Mouse (Mus musculus): ENCODE data around the gene Atxn2. TPM values are rescaled to one million over a fixed set of nuclear protein-coding genes. Genes with fewer than 3 reads are reported as not detected.

The Atxn2 gene
- total RNA-seq, 1 experiment: 58.0 TPM

- Histone ChIP-seq H3K36me3 (ENCODE audit: control insufficient read depth, insufficient read depth, low read length, poor library complexity, severe bottlenecking) (peaks cover 17% of the 10 kb centered on the region), H3K27ac (ENCODE audit: insufficient read depth, low read depth, low read length, poor library complexity, severe bottlenecking) (no peak overlapping the region), H3K9ac (ENCODE audit: insufficient read depth, low read depth, low read length, poor library complexity, severe bottlenecking) (no peak overlapping the region), H3K9me3 (ENCODE audit: control insufficient read depth, insufficient read depth, low read depth, low read length) (no peaks in the 10 kb centered on the region), H3K4me1 (ENCODE audit: control insufficient read depth in 2 of 2, insufficient read depth in 2 of 2, low read length in 2 of 2, poor library complexity in 1 of 2) (no peaks in the 10 kb centered on the region; a peak in 1 of 4 replicates), H3K4me3 (ENCODE audit: insufficient read depth in 1 of 2, low read depth in 1 of 2, low read length in 2 of 2, poor library complexity in 1 of 2, severe bottlenecking in 1 of 2) (no peak overlapping the region)
- DNase-seq (ENCODE audit: low read depth, low spot score): no peak
- in situ Hi-C loops (cut with MboI; ENCODE audit: low sequenced_read_pairs in 2 of 2, unreplicated experiment in 2 of 2): no loop called here
- TF ChIP-seq ZC3H11A (IDR thresholded peaks at IDR 0.05; ENCODE audit: borderline replicate concordance, low read depth, low read length) (no peak), ZNF384 (IDR thresholded peaks at IDR 0.05; ENCODE audit: low read depth, low read length) (no peak), CHD2 (IDR thresholded peaks at IDR 0.05; ENCODE audit: low read depth, low read length) (no peak), HCFC1 (IDR thresholded peaks at IDR 0.05; ENCODE audit: borderline replicate concordance, insufficient read depth, low read length) (no peak), MAFK (IDR thresholded peaks at IDR 0.05; ENCODE audit: insufficient read depth, low read depth, low read length) (no peak)
These were observed 79.9 kb downstream of the Atxn2 start for GRCm38 (mm10) chr5:121791026-121791425.

GRCm38 (mm10) chr5:121795800-121796199 is 84.7 kb downstream of the Atxn2 start:
- no peak overlapping the region for H3K27ac ChIP-seq (ENCODE audit: insufficient read depth, low read depth, low read length, poor library complexity, severe bottlenecking)
- no peak overlapping the region for H3K4me3 ChIP-seq (ENCODE audit: insufficient read depth in 1 of 2, low read depth in 1 of 2, low read length in 2 of 2, poor library complexity in 1 of 2, severe bottlenecking in 1 of 2)
- no peak for DNase-seq (ENCODE audit: low read depth, low spot score)
- no peak overlapping the region for H3K9ac ChIP-seq (ENCODE audit: insufficient read depth, low read depth, low read length, poor library complexity, severe bottlenecking)
- peaks cover 36% of the 10 kb centered on the region for H3K36me3 ChIP-seq (ENCODE audit: control insufficient read depth, insufficient read depth, low read length, poor library complexity, severe bottlenecking)
- no peak for TF ChIP-seq MAFK (IDR thresholded peaks at IDR 0.05; ENCODE audit: insufficient read depth, low read depth, low read length)
- TF ChIP-seq ZC3H11A (IDR thresholded peaks at IDR 0.05; ENCODE audit: borderline replicate concordance, low read depth, low read length): no peak
- TF ChIP-seq ZNF384 (IDR thresholded peaks at IDR 0.05; ENCODE audit: low read depth, low read length): no peak
- no peak for TF ChIP-seq CHD2 (IDR thresholded peaks at IDR 0.05; ENCODE audit: low read depth, low read length)
- TF ChIP-seq HCFC1 (IDR thresholded peaks at IDR 0.05; ENCODE audit: borderline replicate concordance, insufficient read depth, low read length): no peak
- in situ Hi-C loops (cut with MboI; ENCODE audit: low sequenced_read_pairs in 2 of 2, unreplicated experiment in 2 of 2): no loop called here
- H3K4me1 ChIP-seq (ENCODE audit: control insufficient read depth in 2 of 2, insufficient read depth in 2 of 2, low read length in 2 of 2, poor library complexity in 1 of 2): no peaks in the 10 kb centered on the region; a peak in 1 of 4 replicates
- no peaks in the 10 kb centered on the region for H3K9me3 ChIP-seq (ENCODE audit: control insufficient read depth, insufficient read depth, low read depth, low read length)

- no peak overlapping the region for H3K9ac ChIP-seq (ENCODE audit: insufficient read depth, low read depth, low read length, poor library complexity, severe bottlenecking)
- in situ Hi-C loops (cut with MboI; ENCODE audit: low sequenced_read_pairs in 2 of 2, unreplicated experiment in 2 of 2): no loop called here
- H3K36me3 ChIP-seq (ENCODE audit: control insufficient read depth, insufficient read depth, low read length, poor library complexity, severe bottlenecking): peaks cover 44% of the 10 kb centered on the region
- H3K4me1 ChIP-seq (ENCODE audit: control insufficient read depth in 2 of 2, insufficient read depth in 2 of 2, low read length in 2 of 2, poor library complexity in 1 of 2): no peaks in the 10 kb centered on the region; a peak in 1 of 4 replicates
- no peak overlapping the region for H3K4me3 ChIP-seq (ENCODE audit: insufficient read depth in 1 of 2, low read depth in 1 of 2, low read length in 2 of 2, poor library complexity in 1 of 2, severe bottlenecking in 1 of 2)
- no peak overlapping the region for H3K27ac ChIP-seq (ENCODE audit: insufficient read depth, low read depth, low read length, poor library complexity, severe bottlenecking)
- TF ChIP-seq MAFK (IDR thresholded peaks at IDR 0.05; ENCODE audit: insufficient read depth, low read depth, low read length): no peak
- no peak for TF ChIP-seq CHD2 (IDR thresholded peaks at IDR 0.05; ENCODE audit: low read depth, low read length)
- no peak for TF ChIP-seq HCFC1 (IDR thresholded peaks at IDR 0.05; ENCODE audit: borderline replicate concordance, insufficient read depth, low read length)
- no peak for TF ChIP-seq ZNF384 (IDR thresholded peaks at IDR 0.05; ENCODE audit: low read depth, low read length)
- no peak for TF ChIP-seq ZC3H11A (IDR thresholded peaks at IDR 0.05; ENCODE audit: borderline replicate concordance, low read depth, low read length)
- H3K9me3 ChIP-seq (ENCODE audit: control insufficient read depth, insufficient read depth, low read depth, low read length): no peaks in the 10 kb centered on the region
- DNase-seq (ENCODE audit: low read depth, low spot score): no peak
These were observed 87.3 kb downstream of the Atxn2 start for GRCm38 (mm10) chr5:121798447-121798846.

- no peaks in the 10 kb centered on the region for H3K9me3 ChIP-seq (ENCODE audit: control insufficient read depth, insufficient read depth, low read depth, low read length)
- DNase-seq (ENCODE audit: low read depth, low spot score): no peak
- in situ Hi-C loops (cut with MboI; ENCODE audit: low sequenced_read_pairs in 2 of 2, unreplicated experiment in 2 of 2): no loop called here
- no peak overlapping the region for H3K4me3 ChIP-seq (ENCODE audit: insufficient read depth in 1 of 2, low read depth in 1 of 2, low read length in 2 of 2, poor library complexity in 1 of 2, severe bottlenecking in 1 of 2)
- H3K9ac ChIP-seq (ENCODE audit: insufficient read depth, low read depth, low read length, poor library complexity, severe bottlenecking): no peak overlapping the region
- TF ChIP-seq ZNF384 (IDR thresholded peaks at IDR 0.05; ENCODE audit: low read depth, low read length): no peak
- TF ChIP-seq HCFC1 (IDR thresholded peaks at IDR 0.05; ENCODE audit: borderline replicate concordance, insufficient read depth, low read length): no peak
- no peak for TF ChIP-seq ZC3H11A (IDR thresholded peaks at IDR 0.05; ENCODE audit: borderline replicate concordance, low read depth, low read length)
- no peak for TF ChIP-seq CHD2 (IDR thresholded peaks at IDR 0.05; ENCODE audit: low read depth, low read length)
- peaks cover 42% of the 10 kb centered on the region for H3K36me3 ChIP-seq (ENCODE audit: control insufficient read depth, insufficient read depth, low read length, poor library complexity, severe bottlenecking)
- no peak overlapping the region for H3K27ac ChIP-seq (ENCODE audit: insufficient read depth, low read depth, low read length, poor library complexity, severe bottlenecking)
- H3K4me1 ChIP-seq (ENCODE audit: control insufficient read depth in 2 of 2, insufficient read depth in 2 of 2, low read length in 2 of 2, poor library complexity in 1 of 2): peaks cover 0 to 6% of the 10 kb centered on the region in 2 experiments; a peak in 1 of 4 replicates
These were observed 96.0 kb downstream of the Atxn2 start for GRCm38 (mm10) chr5:121807186-121807585.

DNA sequence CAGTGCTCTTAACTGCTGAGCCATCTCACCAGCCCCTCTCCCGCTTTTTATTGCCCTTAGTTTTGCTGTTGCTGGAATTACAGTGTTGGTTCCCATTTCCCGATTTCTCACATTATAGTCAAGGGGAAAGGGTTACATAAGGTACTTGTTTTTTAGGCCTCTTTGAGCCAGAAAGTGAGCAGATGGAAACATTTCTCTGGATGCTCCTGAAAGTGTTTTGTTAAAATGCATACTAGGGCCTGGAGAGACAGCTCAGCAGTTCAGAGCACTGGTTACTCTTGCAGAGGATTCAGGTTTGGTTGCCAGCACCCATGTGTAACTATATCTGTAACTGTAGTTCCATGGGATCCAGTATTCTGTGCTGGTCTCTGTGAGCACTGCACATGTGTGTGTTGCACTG is 97.1 kb downstream of the Atxn2 start:
- Histone ChIP-seq H3K4me1 (ENCODE audit: control insufficient read depth in 2 of 2, insufficient read depth in 2 of 2, low read length in 2 of 2, poor library complexity in 1 of 2) (peaks cover 0 to 10% of the 10 kb centered on the region in 2 experiments; a peak in 2 of 4 replicates), H3K4me3 (ENCODE audit: insufficient read depth in 1 of 2, low read depth in 1 of 2, low read length in 2 of 2, poor library complexity in 1 of 2, severe bottlenecking in 1 of 2) (no peak overlapping the region), H3K27ac (ENCODE audit: insufficient read depth, low read depth, low read length, poor library complexity, severe bottlenecking) (no peak overlapping the region), H3K9me3 (ENCODE audit: control insufficient read depth, insufficient read depth, low read depth, low read length) (no peaks in the 10 kb centered on the region), H3K36me3 (ENCODE audit: control insufficient read depth, insufficient read depth, low read length, poor library complexity, severe bottlenecking) (peaks cover 45% of the 10 kb centered on the region), H3K9ac (ENCODE audit: insufficient read depth, low read depth, low read length, poor library complexity, severe bottlenecking) (no peak overlapping the region)
- TF ChIP-seq ZC3H11A (IDR thresholded peaks at IDR 0.05; ENCODE audit: borderline replicate concordance, low read depth, low read length) (no peak), ZNF384 (IDR thresholded peaks at IDR 0.05; ENCODE audit: low read depth, low read length) (no peak), HCFC1 (IDR thresholded peaks at IDR 0.05; ENCODE audit: borderline replicate concordance, insufficient read depth, low read length) (no peak), MAFK (IDR thresholded peaks at IDR 0.05; ENCODE audit: insufficient read depth, low read depth, low read length) (no peak), CHD2 (IDR thresholded peaks at IDR 0.05; ENCODE audit: low read depth, low read length) (no peak)
- no peak for DNase-seq (ENCODE audit: low read depth, low spot score)
- in situ Hi-C loops (cut with MboI; ENCODE audit: low sequenced_read_pairs in 2 of 2, unreplicated experiment in 2 of 2): no loop called here
